Mouse (Mus musculus) forebrain, embryonic 11.5 days (tissue): ENCODE results near the gene Smarcc2. TPM values are rescaled to one million over a fixed set of nuclear protein-coding genes. Genes with fewer than 3 reads are reported as not detected.

Experiments used
- ATAC-seq: fragments of 200-750 bp; cut with Nextera tagmentation; replicated peaks from 2 replicates; pipeline ENCODE4 v1.8.0; 2017; ENCODE audit warnings: moderate TSS enrichment; ENCODE audit not compliant: low FRiP score
- DNase-seq: peaks from one replicate; pipeline ENCODE4 v3.0.0-alpha.2; 2017; ENCODE audit warnings: low spot score
- H3K27ac ChIP-seq: fragments of 300-500 bp; sonication (generic); 2 replicates; pipeline ENCODE4 v1.5.1; 2014; ENCODE audit warnings: low read depth, low read length
- H3K27me3 ChIP-seq: fragments of 300-500 bp; sonication (generic); 2 replicates; pipeline ENCODE4 v1.6.1; 2014; ENCODE audit warnings: mild to moderate bottlenecking, low read length, mixed read lengths; ENCODE audit not compliant: control insufficient read depth, insufficient read depth
- H3K36me3 ChIP-seq: fragments of 300-500 bp; sonication (generic); 2 replicates; pipeline ENCODE4 v1.6.1; 2014; ENCODE audit warnings: mild to moderate bottlenecking, low read length, moderate library complexity, mixed read lengths; ENCODE audit not compliant: control insufficient read depth, insufficient read depth
- H3K4me1 ChIP-seq: fragments of 300-500 bp; sonication (generic); replicated peaks from 2 replicates; pipeline ENCODE4 v1.6.1; 2014; ENCODE audit warnings: low read length, mixed read lengths; ENCODE audit not compliant: control insufficient read depth, insufficient read depth
- H3K4me2 ChIP-seq: fragments of 300-500 bp; sonication (generic); 2 replicates; pipeline ENCODE4 v1.6.1; 2014; ENCODE audit warnings: low read depth, mild to moderate bottlenecking, low read length, moderate library complexity, mixed read lengths; ENCODE audit not compliant: severe bottlenecking
- H3K4me3 ChIP-seq: fragments of 300-500 bp; sonication (generic); 2 replicates; pipeline ENCODE4 v1.5.1; 2014; ENCODE audit warnings: low read depth, low read length
- H3K9ac ChIP-seq: fragments of 300-500 bp; sonication (generic); 2 replicates; pipeline ENCODE4 v1.6.1; 2014; ENCODE audit warnings: low read length
- H3K9me3 ChIP-seq: fragments of 300-500 bp; sonication (generic); 2 replicates; pipeline ENCODE4 v1.6.1; 2016; ENCODE audit warnings: low read length, mixed read lengths; ENCODE audit not compliant: control insufficient read depth
- WGBS: fragments of 180-500 bp; shearing (Covaris S2); extraction: QIAGEN DNeasy Blood & Tissue Kit; methylation state at CpG from one replicate; pipeline ENCODE4 v1.1.7; 2014; 5-methylcytosine and 5-hydroxymethylcytosine counted together
- polyA plus RNA-seq: library from polyadenylated mRNA; unstranded; fragments of >200 nt; fragmentation: Nextera tagmentation; extraction: Ambion mirVana; gene quantifications from 2 replicates; pipeline ENCODE4 v1.2.1, GENCODE M21; 2014

Gene Smarcc2
- polyA plus RNA-seq, 1 experiment from 2014 or later: 139 TPM

- Histone ChIP-seq H3K27ac (no peak overlapping the region), H3K4me2 (no peak overlapping the region), H3K4me1 (no peaks in the 10 kb centered on the region), H3K9ac (no peak overlapping the region), H3K27me3 (no peaks in the 10 kb centered on the region), H3K9me3 (no peaks in the 10 kb centered on the region), H3K36me3 (peaks cover 12% of the 10 kb centered on the region), H3K4me3 (no peak overlapping the region)
- no peak for ATAC-seq
- no peak for DNase-seq
- 99% methylated on average over 8 of the region's 8 CpGs for WGBS
Measured at GRCm38 (mm10) chr10:128436376-128436775, 22.7 kb upstream of the Smarcc2 start.

DNA sequence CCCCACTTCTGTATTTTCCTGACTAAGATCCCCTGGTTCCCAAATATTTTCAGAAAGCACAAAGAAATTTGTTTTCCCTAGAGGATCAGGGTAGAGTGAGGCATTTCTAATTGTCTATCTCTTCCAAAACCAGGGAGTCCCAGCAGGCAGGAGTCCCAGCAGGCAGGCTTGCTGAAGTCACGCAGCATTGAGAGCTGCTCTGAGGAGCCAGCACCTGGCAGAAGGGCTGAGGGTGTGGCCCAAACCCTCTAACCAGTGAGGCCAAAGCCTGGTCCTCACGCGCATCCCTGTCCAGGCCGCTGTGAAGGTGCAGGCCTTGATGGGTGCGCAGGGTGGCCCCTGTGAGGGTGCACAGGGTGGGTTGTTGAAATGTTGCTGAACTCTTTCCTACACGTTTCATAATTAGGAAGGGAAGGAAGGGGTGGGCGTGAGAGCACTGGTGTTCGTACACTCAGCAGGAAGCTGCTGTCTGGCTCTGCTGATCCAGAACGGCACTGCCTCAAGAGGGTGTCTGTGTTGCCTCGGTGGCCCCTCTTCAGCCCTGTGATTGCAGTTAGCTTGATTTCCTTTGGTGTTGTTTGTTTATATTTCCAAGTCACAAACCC, 20.3 kb upstream of the Smarcc2 start:
- H3K27ac ChIP-seq: no peak overlapping the region
- DNase-seq: no peak
- no peak overlapping the region for H3K4me2 ChIP-seq
- no peak overlapping the region for H3K9ac ChIP-seq
- 90% methylated on average over 10 of the region's 10 CpGs for WGBS
- H3K4me3 ChIP-seq: no peak overlapping the region
- peaks cover 12% of the 10 kb centered on the region for H3K36me3 ChIP-seq
- H3K4me1 ChIP-seq: no peaks in the 10 kb centered on the region
- H3K9me3 ChIP-seq: no peaks in the 10 kb centered on the region
- no peaks in the 10 kb centered on the region for H3K27me3 ChIP-seq
- no peak for ATAC-seq

DNA sequence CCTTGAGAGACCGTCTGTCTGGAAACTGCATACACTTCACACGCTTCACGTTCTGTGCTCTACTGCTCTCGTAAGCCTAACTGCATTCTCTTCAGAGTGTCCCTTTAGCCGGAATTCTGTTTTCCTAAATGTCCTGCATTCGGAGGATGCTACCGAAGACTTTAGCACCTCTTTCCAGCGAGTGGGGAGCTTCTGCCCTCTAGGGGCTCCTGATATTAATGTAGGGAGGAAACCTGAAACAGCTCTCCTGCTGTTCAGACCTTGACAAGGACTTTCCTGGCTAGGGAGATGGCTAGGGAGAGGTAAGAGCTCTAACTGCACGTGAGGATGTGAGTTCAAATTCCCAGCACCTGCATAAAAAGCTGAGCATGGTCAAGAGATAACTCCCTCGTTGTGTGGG, 18.6 kb upstream of the Smarcc2 start:
- DNase-seq (no peak), ATAC-seq (no peak)
- 68% methylated on average over 10 of the region's 10 CpGs for WGBS
- Histone ChIP-seq H3K9me3 (no peaks in the 10 kb centered on the region), H3K27me3 (no peaks in the 10 kb centered on the region), H3K9ac (no peak overlapping the region), H3K4me2 (no peak overlapping the region), H3K27ac (no peak overlapping the region), H3K4me3 (no peak overlapping the region), H3K36me3 (peaks cover 12% of the 10 kb centered on the region), H3K4me1 (no peaks in the 10 kb centered on the region)

- H3K36me3 ChIP-seq: peaks cover 8% of the 10 kb centered on the region
- 87% methylated on average over 10 of the region's 10 CpGs for WGBS
- no peak for ATAC-seq
- H3K4me3 ChIP-seq: no peak overlapping the region
- no peaks in the 10 kb centered on the region for H3K9me3 ChIP-seq
- H3K4me1 ChIP-seq: no peaks in the 10 kb centered on the region
- no peaks in the 10 kb centered on the region for H3K27me3 ChIP-seq
- no peak overlapping the region for H3K4me2 ChIP-seq
- H3K27ac ChIP-seq: no peak overlapping the region
- DNase-seq: no peak
- H3K9ac ChIP-seq: no peak overlapping the region
Measured at GRCm38 (mm10) chr10:128441324-128442119, 17.5 kb upstream of the Smarcc2 start.

DNA sequence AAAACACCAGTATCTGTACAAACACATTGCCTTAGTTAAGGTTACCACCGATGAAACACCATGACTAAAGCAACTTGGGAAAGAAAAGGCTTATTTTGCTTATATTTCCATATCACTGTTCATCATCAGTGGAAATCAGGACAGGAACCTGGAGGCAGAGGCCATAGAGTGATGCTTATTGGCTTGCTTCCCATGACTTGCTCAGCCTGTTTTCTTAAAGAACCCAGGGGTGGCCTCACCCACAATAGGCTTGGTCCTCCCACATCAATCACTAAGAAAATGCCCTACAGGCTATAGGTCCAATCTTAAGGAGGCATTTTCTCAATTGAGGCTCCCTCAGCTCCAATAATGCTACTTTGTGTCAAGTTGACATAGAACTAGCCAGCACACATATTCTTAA, 16.3 kb upstream of the Smarcc2 start:
- Histone ChIP-seq H3K9me3 (no peaks in the 10 kb centered on the region), H3K4me3 (no peak overlapping the region), H3K4me2 (no peak overlapping the region), H3K27ac (no peak overlapping the region), H3K36me3 (peaks cover 5% of the 10 kb centered on the region; the same call in 1 of the 2 replicates), H3K9ac (no peak overlapping the region), H3K27me3 (no peaks in the 10 kb centered on the region), H3K4me1 (no peaks in the 10 kb centered on the region)
- ATAC-seq: no peak
- DNase-seq: no peak
- WGBS: 93% methylated on average over 1 of the region's 1 CpGs

DNA sequence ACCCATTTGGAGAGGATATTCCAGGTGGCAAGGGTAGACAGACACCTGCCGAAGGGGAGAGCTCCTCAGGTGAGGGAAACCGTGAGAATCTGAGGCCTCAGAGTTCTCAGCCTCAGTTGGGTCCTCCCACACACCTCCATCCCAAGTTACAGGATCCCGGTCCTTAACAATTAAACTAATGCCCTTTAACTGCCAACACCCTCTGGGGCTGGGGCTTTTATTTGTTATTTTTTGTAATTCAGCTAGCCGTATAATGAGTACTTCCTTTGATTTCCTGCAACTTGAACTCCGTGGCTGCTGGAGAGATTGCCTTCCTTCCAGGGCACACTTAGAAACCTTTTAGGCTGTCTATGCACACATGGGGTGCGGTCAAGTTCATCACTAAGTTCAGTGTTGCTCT, 14.7 kb upstream of the Smarcc2 start:
- DNase-seq: no peak
- H3K4me3 ChIP-seq: no peak overlapping the region
- no peaks in the 10 kb centered on the region; the same call in 1 of the 2 replicates for H3K36me3 ChIP-seq
- H3K9ac ChIP-seq: no peak overlapping the region
- H3K4me2 ChIP-seq: no peak overlapping the region
- H3K27me3 ChIP-seq: no peaks in the 10 kb centered on the region
- no peaks in the 10 kb centered on the region for H3K4me1 ChIP-seq
- no peak for ATAC-seq
- 81% methylated on average over 6 of the region's 6 CpGs for WGBS
- H3K9me3 ChIP-seq: no peaks in the 10 kb centered on the region
- H3K27ac ChIP-seq: no peak overlapping the region

GRCm38 (mm10) chr10:128445407-128445806, 13.6 kb upstream of the Smarcc2 start:
- H3K9me3 ChIP-seq: no peaks in the 10 kb centered on the region
- no peaks in the 10 kb centered on the region for H3K36me3 ChIP-seq
- no peak for ATAC-seq
- 90% methylated on average over 4 of the region's 4 CpGs for WGBS
- H3K27me3 ChIP-seq: no peaks in the 10 kb centered on the region
- H3K4me3 ChIP-seq: no peak overlapping the region
- H3K9ac ChIP-seq: no peak overlapping the region
- no peak for DNase-seq
- no peak overlapping the region for H3K27ac ChIP-seq
- no peak overlapping the region for H3K4me2 ChIP-seq
- H3K4me1 ChIP-seq: no peaks in the 10 kb centered on the region

DNA sequence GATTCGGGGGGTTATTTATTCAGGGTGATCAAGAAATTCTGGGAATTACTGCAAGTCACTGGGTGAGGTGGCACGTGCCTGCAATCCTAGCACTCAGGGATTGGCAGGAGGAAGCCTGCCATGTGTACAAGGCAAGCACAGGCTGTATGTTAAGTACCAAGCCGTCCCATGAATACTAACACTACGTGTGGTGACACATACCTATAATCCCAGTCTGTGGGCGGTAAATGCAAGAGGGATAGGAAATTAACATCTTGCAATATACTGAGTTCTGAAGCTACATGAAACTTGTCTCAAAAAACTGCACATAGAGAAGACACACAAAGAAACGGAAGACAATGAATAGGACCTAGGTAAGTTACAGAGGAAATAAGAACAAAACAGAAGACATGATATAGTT, 8.0 kb upstream of the Smarcc2 start:
- 86% methylated on average over 6 of the region's 6 CpGs for WGBS
- ATAC-seq: no peak

DNA sequence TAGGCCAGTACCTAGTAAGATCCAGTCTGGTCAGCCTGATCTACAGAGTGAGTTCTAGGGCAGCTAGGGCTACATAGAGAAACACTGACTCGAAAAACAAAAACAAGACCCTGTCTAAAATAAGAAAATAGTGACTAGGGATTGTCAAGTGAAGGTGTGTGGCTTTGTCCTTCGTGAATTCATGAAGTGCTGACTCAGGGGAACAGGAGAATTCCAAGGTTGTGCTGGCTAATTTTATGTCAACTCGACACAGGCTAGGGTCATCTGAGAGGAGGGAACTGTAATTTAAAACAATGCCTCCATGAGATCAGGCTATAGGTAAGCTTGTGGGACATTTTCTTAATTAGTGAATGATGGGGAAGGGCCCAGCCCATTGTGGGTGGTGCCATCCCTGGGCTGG, 4.6 kb upstream of the Smarcc2 start:
- no peaks in the 10 kb centered on the region for H3K4me1 ChIP-seq
- H3K4me3 ChIP-seq: no peak overlapping the region
- H3K9me3 ChIP-seq: no peaks in the 10 kb centered on the region
- H3K9ac ChIP-seq: no peak overlapping the region
- WGBS: 84% methylated on average over 3 of the region's 3 CpGs
- no peak for ATAC-seq
- no peaks in the 10 kb centered on the region for H3K36me3 ChIP-seq
- no peak overlapping the region for H3K4me2 ChIP-seq
- no peak for DNase-seq
- H3K27me3 ChIP-seq: no peaks in the 10 kb centered on the region
- H3K27ac ChIP-seq: no peak overlapping the region

More for the DNA sequence above, 8.0 kb upstream of the Smarcc2 start:
- H3K9ac ChIP-seq: no peak overlapping the region
- no peaks in the 10 kb centered on the region for H3K36me3 ChIP-seq
- H3K27ac ChIP-seq: no peak overlapping the region
- H3K4me2 ChIP-seq: no peak overlapping the region
- H3K27me3 ChIP-seq: no peaks in the 10 kb centered on the region
- H3K4me3 ChIP-seq: no peak overlapping the region
- DNase-seq: no peak
- no peaks in the 10 kb centered on the region for H3K4me1 ChIP-seq
- no peaks in the 10 kb centered on the region for H3K9me3 ChIP-seq
